Mouse (Mus musculus) lung, adult 2 months (tissue): ENCODE results near the gene Prpf38a.

Experiments
- CTCF ChIP-seq: fragments of 200-500 bp; IDR thresholded peaks from 2 replicates; pipeline ENCODE4 v1.5.1; 2011; ENCODE audit warnings: mild to moderate bottlenecking, low read length, control low read depth; ENCODE audit not compliant: insufficient read depth
- POLR2A ChIP-seq: fragments of 200-500 bp; IDR thresholded peaks from 2 replicates; pipeline ENCODE4 v1.6.1; 2011; ENCODE audit warnings: low read depth, mild to moderate bottlenecking, control low read depth, low read length, borderline replicate concordance; ENCODE audit errors: extremely low read depth

DNA sequence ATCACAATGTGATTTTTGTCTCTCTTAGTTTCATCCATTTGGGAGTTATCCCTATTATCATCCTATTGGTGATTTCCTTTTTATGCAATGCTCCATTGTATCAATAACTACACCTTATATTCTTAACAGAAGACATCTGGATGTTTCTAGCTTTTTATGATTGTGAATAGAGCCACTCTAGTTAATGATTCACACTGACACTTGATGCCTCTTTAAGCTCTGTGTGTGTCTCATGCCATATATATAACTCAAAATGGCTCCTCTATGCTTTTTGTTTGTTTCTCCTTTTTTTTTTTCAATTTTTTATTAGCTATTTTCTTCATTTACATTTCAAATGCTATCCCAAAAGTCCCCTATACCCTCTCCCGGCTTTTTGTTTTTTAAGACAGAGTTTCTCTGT lies 16.6 kb upstream of the Prpf38a start:
- TF ChIP-seq POLR2A, result no peak
- no peak for TF ChIP-seq CTCF
